Mouse (Mus musculus) liver, embryonic 14.5 days (tissue): ENCODE results near the gene Agps.

Source experiments
- CTCF ChIP-seq: IDR thresholded peaks from 2 replicates; pipeline ENCODE4 v1.5.1; 2016; ENCODE audit warnings: antibody characterized with exemption, low read depth, control low read depth
- EP300 ChIP-seq: IDR thresholded peaks from 2 replicates; pipeline ENCODE4 v1.6.1; 2016; ENCODE audit warnings: antibody characterized with exemption, low read depth

- TF ChIP-seq CTCF: no peak
- no peak for TF ChIP-seq EP300
Observed at GRCm38 (mm10) chr2:75842302-75842701, 10.3 kb downstream of the Agps start.
